Mouse (Mus musculus) embryonic facial prominence, embryonic 11.5 days (tissue): ENCODE results near the gene Olfml3. TPM values are rescaled to one million over a fixed set of nuclear protein-coding genes. Genes with fewer than 3 reads are reported as not detected.

Experiments used
- ATAC-seq: fragments of 200-750 bp; cut with Nextera tagmentation; replicated peaks from 2 replicates; pipeline ENCODE4 v1.8.0; 2017; ENCODE audit warnings: low read depth; ENCODE audit not compliant: insufficient number of reproducible peaks, low FRiP score, low TSS enrichment
- DNase-seq: peaks from one replicate; pipeline ENCODE4 v3.0.0-alpha.2; 2015; ENCODE audit warnings: low spot score
- H3K27ac ChIP-seq: fragments of 300-500 bp; sonication (generic); replicated peaks from 2 replicates; pipeline ENCODE4 v1.5.1; 2014; ENCODE audit warnings: mild to moderate bottlenecking, low read depth, low read length, control low read depth
- H3K27me3 ChIP-seq: fragments of 300-500 bp; sonication (generic); 2 replicates; pipeline ENCODE4 v1.6.1; 2014; ENCODE audit warnings: mild to moderate bottlenecking, low read length, moderate library complexity, mixed read lengths; ENCODE audit not compliant: control insufficient read depth, insufficient read depth
- H3K36me3 ChIP-seq: fragments of 300-500 bp; sonication (generic); replicated peaks from 2 replicates; pipeline ENCODE4 v1.6.1; 2014; ENCODE audit warnings: low read depth, mild to moderate bottlenecking, low read length, moderate library complexity, mixed read lengths; ENCODE audit not compliant: control insufficient read depth, insufficient read depth
- H3K4me1 ChIP-seq: fragments of 300-500 bp; sonication (generic); 2 replicates; pipeline ENCODE4 v1.6.1; 2014; ENCODE audit warnings: low read length, mixed read lengths; ENCODE audit not compliant: control insufficient read depth, insufficient read depth
- H3K4me2 ChIP-seq: fragments of 300-500 bp; sonication (generic); 2 replicates; pipeline ENCODE4 v1.6.1; 2014; ENCODE audit warnings: low read depth, mild to moderate bottlenecking, control low read depth, low read length, moderate library complexity
- H3K4me3 ChIP-seq: fragments of 300-500 bp; sonication (generic); 2 replicates; pipeline ENCODE4 v1.5.1; 2014; ENCODE audit warnings: low read depth, low read length, control low read depth
- H3K9ac ChIP-seq: fragments of 300-500 bp; sonication (generic); replicated peaks from 2 replicates; pipeline ENCODE4 v1.6.1; 2014; ENCODE audit warnings: mild to moderate bottlenecking, control low read depth, low read length
- H3K9me3 ChIP-seq: fragments of 300-500 bp; sonication (generic); replicated peaks from 2 replicates; pipeline ENCODE4 v1.6.1; 2016; ENCODE audit warnings: mild to moderate bottlenecking, low read length, inconsistent platforms, mixed read lengths; ENCODE audit not compliant: control insufficient read depth
- WGBS: fragments of 180-500 bp; shearing (Covaris S2); extraction: QIAGEN DNeasy Blood & Tissue Kit; methylation state at CpG from one replicate; pipeline ENCODE4 v1.1.7; 2014; 5-methylcytosine and 5-hydroxymethylcytosine counted together
- polyA plus RNA-seq: library from polyadenylated mRNA; unstranded; fragments of >200 nt; fragmentation: Nextera tagmentation; extraction: Ambion mirVana; gene quantifications from 2 replicates; pipeline ENCODE4 v1.2.1, GENCODE M21; 2014

Olfml3 gene
- polyA plus RNA-seq, 1 experiment from 2014 or later: 25.2 TPM

- 98% methylated on average over 4 of the region's 4 CpGs for WGBS
- ATAC-seq (no peak), DNase-seq (no peak)
- H3K27ac ChIP-seq: no peak overlapping the region
- H3K9me3 ChIP-seq: no peaks in the 10 kb centered on the region
- H3K4me3 ChIP-seq: no peak overlapping the region
- H3K36me3 ChIP-seq: no peaks in the 10 kb centered on the region
- H3K27me3 ChIP-seq: no peaks in the 10 kb centered on the region
- no peak overlapping the region for H3K4me2 ChIP-seq
- no peaks in the 10 kb centered on the region for H3K4me1 ChIP-seq
- H3K9ac ChIP-seq: no peak overlapping the region
These were observed 25.6 kb downstream of the Olfml3 start for GRCm38 (mm10) chr3:103712196-103712595.

GRCm38 (mm10) chr3:103709470-103710040, 28.2 kb downstream of the Olfml3 start:
- no peaks in the 10 kb centered on the region for H3K27me3 ChIP-seq
- H3K9me3 ChIP-seq: no peaks in the 10 kb centered on the region
- 90% methylated on average over 5 of the region's 5 CpGs for WGBS

GRCm38 (mm10) chr3:103705426-103705825, 32.4 kb downstream of the Olfml3 start:
- Histone ChIP-seq H3K27me3 (no peaks in the 10 kb centered on the region), H3K4me1 (no peaks in the 10 kb centered on the region), H3K36me3 (no peaks in the 10 kb centered on the region), H3K4me3 (no peak overlapping the region), H3K27ac (no peak overlapping the region), H3K9me3 (no peaks in the 10 kb centered on the region), H3K4me2 (no peak overlapping the region), H3K9ac (no peak overlapping the region)
- 85% methylated on average over 12 of the region's 12 CpGs for WGBS
- no peak for ATAC-seq
- no peak for DNase-seq

More at GRCm38 (mm10) chr3:103709470-103710040, 28.2 kb downstream of the Olfml3 start:
- no peak for DNase-seq
- no peak overlapping the region for H3K9ac ChIP-seq
- H3K4me3 ChIP-seq: no peak overlapping the region
- ATAC-seq: no peak
- no peak overlapping the region for H3K27ac ChIP-seq
- H3K36me3 ChIP-seq: no peaks in the 10 kb centered on the region
- no peak overlapping the region for H3K4me2 ChIP-seq
- no peaks in the 10 kb centered on the region for H3K4me1 ChIP-seq

GRCm38 (mm10) chr3:103704661-103705060, 33.1 kb downstream of the Olfml3 start:
- H3K36me3 ChIP-seq: no peaks in the 10 kb centered on the region
- H3K9ac ChIP-seq: no peak overlapping the region
- H3K4me2 ChIP-seq: no peak overlapping the region
- no peaks in the 10 kb centered on the region for H3K9me3 ChIP-seq
- no peak overlapping the region for H3K27ac ChIP-seq
- WGBS: 76% methylated on average over 6 of the region's 6 CpGs
- ATAC-seq (no peak), DNase-seq (no peak)
- H3K27me3 ChIP-seq: no peaks in the 10 kb centered on the region
- no peaks in the 10 kb centered on the region for H3K4me1 ChIP-seq
- H3K4me3 ChIP-seq: no peak overlapping the region

- no peak overlapping the region for H3K27ac ChIP-seq
- DNase-seq (no peak), ATAC-seq (no peak)
- no peak overlapping the region for H3K9ac ChIP-seq
- no peaks in the 10 kb centered on the region for H3K27me3 ChIP-seq
- H3K4me2 ChIP-seq: no peak overlapping the region
- 71% methylated on average over 1 of the region's 1 CpGs for WGBS
- no peaks in the 10 kb centered on the region for H3K4me1 ChIP-seq
- H3K36me3 ChIP-seq: no peaks in the 10 kb centered on the region
- no peaks in the 10 kb centered on the region for H3K9me3 ChIP-seq
- H3K4me3 ChIP-seq: no peak overlapping the region
These were observed 41.3 kb downstream of the Olfml3 start for GRCm38 (mm10) chr3:103696388-103696925.

- H3K4me1 ChIP-seq: no peaks in the 10 kb centered on the region
- no peak overlapping the region for H3K27ac ChIP-seq
- ATAC-seq (no peak), DNase-seq (no peak)
- no peaks in the 10 kb centered on the region for H3K36me3 ChIP-seq
- H3K4me3 ChIP-seq: no peak overlapping the region
- H3K9ac ChIP-seq: no peak overlapping the region
- H3K27me3 ChIP-seq: no peaks in the 10 kb centered on the region
- no peak overlapping the region for H3K4me2 ChIP-seq
- WGBS: 61% methylated on average over 3 of the region's 3 CpGs
- no peaks in the 10 kb centered on the region for H3K9me3 ChIP-seq
These were observed 42.2 kb downstream of the Olfml3 start for GRCm38 (mm10) chr3:103695556-103695955.

- Histone ChIP-seq H3K4me3 (no peak overlapping the region), H3K36me3 (no peaks in the 10 kb centered on the region), H3K27me3 (no peaks in the 10 kb centered on the region), H3K9ac (no peak overlapping the region), H3K4me2 (no peak overlapping the region), H3K27ac (no peak overlapping the region), H3K4me1 (no peaks in the 10 kb centered on the region), H3K9me3 (no peaks in the 10 kb centered on the region)
- WGBS: 77% methylated on average over 3 of the region's 3 CpGs
- ATAC-seq: no peak
- no peak for DNase-seq
These were observed 47.3 kb downstream of the Olfml3 start for GRCm38 (mm10) chr3:103690506-103690905.

GRCm38 (mm10) chr3:103689043-103689442, 48.8 kb downstream of the Olfml3 start:
- ATAC-seq: no peak
- no peaks in the 10 kb centered on the region for H3K27me3 ChIP-seq
- no peaks in the 10 kb centered on the region for H3K36me3 ChIP-seq
- 65% methylated on average over 1 of the region's 1 CpGs for WGBS
- no peak overlapping the region for H3K4me2 ChIP-seq
- H3K27ac ChIP-seq: no peak overlapping the region
- no peak for DNase-seq
- no peaks in the 10 kb centered on the region for H3K9me3 ChIP-seq
- H3K9ac ChIP-seq: no peak overlapping the region
- H3K4me3 ChIP-seq: no peak overlapping the region
- H3K4me1 ChIP-seq: no peaks in the 10 kb centered on the region
